Comparison of ENCODE assay signal across 21 mouse cellular contexts in genomic region chr5:102450897-102451296, GRCm38 (mm10). TPM values are rescaled to one million over a fixed set of nuclear protein-coding genes. Genes with fewer than 3 reads are reported as not detected.
"Had no signal": no experiment of that assay in that cellular context is flagged by ENCODE, and none has a peak within 500 bp of the region (broad histone marks: within the 10 kb centered on the region; RNA-seq: fewer than 3 reads in every experiment).

No protein-coding gene starts in this region.

- H3K4me1 ChIP-seq: liver, embryonic 13.5 days; midbrain, embryonic 12.5 days; midbrain, embryonic 15.5 days; neural tube, embryonic 12.5 days; neural tube, embryonic 15.5 days had no signal

- H3K9me3 ChIP-seq: liver, embryonic 13.5 days; midbrain, embryonic 12.5 days; midbrain, embryonic 15.5 days; neural tube, embryonic 12.5 days; neural tube, embryonic 15.5 days had no signal

- H3K27ac ChIP-seq: kidney, postnatal 0 days; left cerebral cortex, adult 2 months; liver, embryonic 13.5 days; midbrain, embryonic 12.5 days; midbrain, embryonic 15.5 days; neural tube, embryonic 12.5 days; neural tube, embryonic 15.5 days had no signal

- ATAC-seq: intestine, postnatal 0 days; midbrain, embryonic 15.5 days had no signal

- DNase-seq: kidney, adult 2 months; kidney, postnatal 25 days; layer of hippocampus, postnatal 36 days; liver, embryonic 13.5 days; lung, adult 2 months; lung, postnatal 14 days; lung, postnatal 4 days; right cerebral cortex, adult 18-20 months; right cerebral cortex, postnatal 14 days; right cerebral cortex, postnatal 4 days; thymus, adult 18-20 months; thymus, postnatal 14 days; thymus, postnatal 4 days had no signal

- H3K4me3 ChIP-seq: left cerebral cortex, adult 2 months; liver, embryonic 13.5 days; midbrain, embryonic 12.5 days; midbrain, embryonic 15.5 days; neural tube, embryonic 12.5 days; neural tube, embryonic 15.5 days had no signal

- H3K36me3 ChIP-seq: liver, embryonic 13.5 days; midbrain, embryonic 12.5 days; midbrain, embryonic 15.5 days; neural tube, embryonic 12.5 days; neural tube, embryonic 15.5 days had no signal

- H3K27me3 ChIP-seq: liver, embryonic 13.5 days; midbrain, embryonic 12.5 days; midbrain, embryonic 15.5 days; neural tube, embryonic 12.5 days; neural tube, embryonic 15.5 days had no signal

RNA-seq across cellular contexts. Expression of gene Arhgap24, which starts 30.3 kb away (rescaled TPM):
- total RNA-seq: megakaryocyte-erythroid progenitor cell, adult 5-6 weeks had no signal
